Mouse (Mus musculus) ES-Bruce4 (cell line): ENCODE data around the gene 9530068E07Rik. TPM values are rescaled to one million over a fixed set of nuclear protein-coding genes. Genes with fewer than 3 reads are reported as not detected.
"Not testable (repeated sequence)": the region's sequence is repeated elsewhere in the genome, so short reads cannot be mapped to it uniquely, and the experiment has no call there.

Source experiments
- H3K27ac ChIP-seq: 2 replicates; pipeline ENCODE4 v1.5.1; 2012; ENCODE audit warnings: low read length, inconsistent platforms; ENCODE audit not compliant: insufficient read depth
- H3K27me3 ChIP-seq: 2 replicates; pipeline ENCODE4 v1.6.1; 2012; ENCODE audit warnings: mild to moderate bottlenecking, low read length, inconsistent platforms; ENCODE audit not compliant: control insufficient read depth, poor library complexity, insufficient read depth, severe bottlenecking
- H3K36me3 ChIP-seq: 2 replicates; pipeline ENCODE4 v1.6.1; 2012; ENCODE audit warnings: inconsistent platforms, mild to moderate bottlenecking, low read length, moderate library complexity; ENCODE audit not compliant: control insufficient read depth, poor library complexity, insufficient read depth, severe bottlenecking
- H3K4me1 ChIP-seq: one replicate; pipeline ENCODE4 v1.8.1; 2011; ENCODE audit warnings: low read length; ENCODE audit not compliant: control insufficient read depth, insufficient read depth
- H3K4me3 ChIP-seq: 2 replicates; pipeline ENCODE4 v1.5.1; 2011; ENCODE audit warnings: low read depth, mild to moderate bottlenecking, low read length
- H3K9ac ChIP-seq: 2 replicates; pipeline ENCODE4 v1.6.1; 2012; ENCODE audit warnings: low read depth, mild to moderate bottlenecking, inconsistent platforms; ENCODE audit not compliant: poor library complexity, severe bottlenecking
- H3K9me3 ChIP-seq: replicated peaks from 2 replicates; pipeline ENCODE4 v1.6.1; 2012; ENCODE audit warnings: mild to moderate bottlenecking, low read length, inconsistent platforms; ENCODE audit not compliant: control insufficient read depth, poor library complexity, insufficient read depth, severe bottlenecking
- CTCF ChIP-seq: IDR thresholded peaks from one replicate; pipeline ENCODE4 v1.8.1; 2011; ENCODE audit warnings: low read depth, low read length
- EP300 ChIP-seq: IDR thresholded peaks from 2 replicates; pipeline ENCODE4 v1.6.1; 2011; ENCODE audit warnings: low read depth, low read length; ENCODE audit not compliant: insufficient read depth
- POLR2A ChIP-seq: IDR thresholded peaks from one replicate; pipeline ENCODE4 v1.8.1; 2011; ENCODE audit warnings: low read length; ENCODE audit not compliant: insufficient read depth
- polyA plus RNA-seq: library from polyadenylated mRNA; stranded (reverse); fragments of >200 nt; gene quantifications from 2 replicates; pipeline ENCODE4 v1.2.4, GENCODE M21; 2011; ENCODE audit warnings: low read depth; ENCODE audit not compliant: missing spikeins, insufficient read depth, insufficient read length

The 9530068E07Rik gene
- polyA plus RNA-seq, 1 experiment: 54.9 TPM

DNA sequence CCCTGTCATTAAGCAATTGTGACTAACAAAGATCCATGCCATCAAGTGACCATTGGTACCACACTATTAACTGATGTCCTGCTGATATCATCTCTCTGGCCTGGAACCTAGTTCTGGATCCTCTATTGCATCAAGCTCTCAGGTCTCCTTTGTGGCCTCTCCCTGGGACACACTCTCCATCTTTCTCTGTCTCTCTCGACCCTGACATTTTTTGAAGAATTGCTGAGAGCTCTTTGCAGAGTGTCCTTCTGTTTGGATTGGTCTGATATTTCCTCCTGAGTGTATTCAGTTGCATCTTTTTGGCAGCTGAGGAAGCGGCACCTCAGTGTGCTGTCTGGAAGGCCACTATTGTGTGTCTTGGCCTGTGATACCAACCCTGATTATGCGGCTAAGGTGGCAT, 17.0 kb upstream of the 9530068E07Rik start:
- H3K4me3 ChIP-seq: no peak overlapping the region
- no peak overlapping the region for H3K27ac ChIP-seq
- peaks cover 82% of the 10 kb centered on the region for H3K36me3 ChIP-seq
- TF ChIP-seq EP300 (no peak), POLR2A (no peak), CTCF (no peak)
- H3K9ac ChIP-seq: no peak overlapping the region
- no peaks in the 10 kb centered on the region for H3K27me3 ChIP-seq
- no peaks in the 10 kb centered on the region for H3K4me1 ChIP-seq
- H3K9me3 ChIP-seq: no peaks in the 10 kb centered on the region

DNA sequence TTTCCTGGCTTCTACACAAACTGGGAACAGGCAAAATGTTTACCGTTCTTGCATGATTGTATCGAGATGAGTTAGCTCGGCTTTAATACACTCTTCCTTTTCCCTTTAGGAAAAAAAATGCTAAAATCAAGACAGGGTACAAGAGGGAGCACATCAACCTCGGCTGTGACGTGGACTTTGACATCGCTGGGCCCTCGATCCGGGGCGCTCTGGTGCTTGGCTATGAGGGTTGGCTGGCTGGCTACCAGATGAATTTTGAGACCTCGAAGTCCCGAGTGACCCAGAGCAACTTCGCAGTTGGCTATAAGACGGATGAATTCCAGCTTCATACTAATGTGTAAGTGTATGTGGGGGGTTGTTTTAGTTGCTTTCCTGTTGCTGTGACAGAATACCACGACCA, 12.5 kb upstream of the 9530068E07Rik start:
- H3K27ac ChIP-seq: no peak overlapping the region
- peaks cover 76% of the 10 kb centered on the region for H3K36me3 ChIP-seq
- no peaks in the 10 kb centered on the region for H3K9me3 ChIP-seq
- no peak overlapping the region for H3K9ac ChIP-seq
- no peaks in the 10 kb centered on the region for H3K27me3 ChIP-seq
- no peak overlapping the region for H3K4me3 ChIP-seq
- H3K4me1 ChIP-seq: peaks cover 3% of the 10 kb centered on the region
- no peak for TF ChIP-seq POLR2A
- no peak for TF ChIP-seq EP300
- TF ChIP-seq CTCF: no peak

DNA sequence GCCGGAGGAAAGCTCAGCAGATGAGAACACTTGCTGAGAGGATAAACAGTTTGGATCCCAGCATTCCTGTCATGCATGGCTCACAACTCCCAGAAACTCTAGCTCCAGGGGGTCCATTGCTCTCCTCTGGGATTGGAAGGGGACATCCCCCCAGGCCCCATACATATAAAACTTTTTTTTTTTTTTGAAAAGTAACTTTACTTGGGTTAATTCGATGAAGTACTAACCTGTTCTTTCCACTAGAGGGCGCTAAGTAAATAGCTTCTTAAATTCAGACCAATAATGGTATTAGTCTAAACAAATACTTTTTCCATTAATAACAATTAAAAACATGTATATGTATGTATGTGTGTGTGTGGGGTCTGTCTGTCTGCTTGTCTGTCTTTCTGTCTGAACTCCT, 11.6 kb upstream of the 9530068E07Rik start:
- H3K9me3 ChIP-seq: no peaks in the 10 kb centered on the region
- peaks cover 67% of the 10 kb centered on the region for H3K36me3 ChIP-seq
- H3K27ac ChIP-seq: no peak overlapping the region
- peaks cover 3% of the 10 kb centered on the region for H3K4me1 ChIP-seq
- no peak overlapping the region for H3K4me3 ChIP-seq
- H3K27me3 ChIP-seq: no peaks in the 10 kb centered on the region
- no peak for TF ChIP-seq POLR2A
- no peak overlapping the region for H3K9ac ChIP-seq

DNA sequence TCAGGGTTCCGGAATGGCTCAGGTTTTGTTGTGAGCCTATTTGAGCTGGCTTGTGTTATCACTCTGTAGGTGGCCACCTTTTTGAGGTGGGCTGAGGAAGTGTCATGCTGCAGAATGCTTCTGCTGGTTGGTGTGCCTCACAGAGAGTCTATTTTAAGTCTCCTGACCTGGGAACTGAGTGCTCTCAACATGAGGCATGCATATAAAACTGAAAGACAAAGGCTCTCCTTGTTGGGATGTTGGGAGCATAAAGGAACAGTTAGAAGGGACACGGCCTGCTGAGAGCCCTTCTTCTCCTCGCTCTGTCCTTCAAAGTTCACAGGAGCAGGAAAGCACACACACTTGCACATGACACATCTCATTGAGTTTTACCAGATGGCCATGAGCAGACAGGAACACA, 9.3 kb upstream of the 9530068E07Rik start:
- H3K27me3 ChIP-seq: no peaks in the 10 kb centered on the region
- no peak for TF ChIP-seq CTCF
- TF ChIP-seq POLR2A: no peak
- no peak for TF ChIP-seq EP300
- H3K27ac ChIP-seq: peak overlapping the region; percentile 70
- no peaks in the 10 kb centered on the region for H3K9me3 ChIP-seq
- no peak overlapping the region for H3K4me3 ChIP-seq
- no peak overlapping the region for H3K9ac ChIP-seq
- peaks cover 54% of the 10 kb centered on the region for H3K36me3 ChIP-seq
- H3K4me1 ChIP-seq: peaks cover 3% of the 10 kb centered on the region

DNA sequence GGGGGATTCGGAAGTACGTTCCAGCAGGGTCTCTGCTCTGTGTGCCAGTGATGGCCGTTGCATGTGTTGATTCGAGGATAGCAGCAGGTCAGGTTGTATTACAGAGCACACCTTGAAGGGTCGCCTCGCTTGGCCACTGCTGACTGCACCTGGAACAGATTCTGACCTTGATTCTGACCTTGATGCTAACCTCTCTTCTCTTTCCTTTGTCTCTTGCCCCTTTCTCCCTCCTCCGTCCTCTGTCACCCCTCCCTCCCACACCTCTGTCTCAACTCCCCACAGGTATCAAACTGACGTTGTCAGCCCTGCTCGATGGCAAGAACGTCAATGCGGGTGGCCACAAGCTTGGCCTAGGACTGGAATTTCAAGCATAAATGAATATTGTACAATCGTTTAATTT, 8.1 kb upstream of the 9530068E07Rik start:
- no peaks in the 10 kb centered on the region for H3K9me3 ChIP-seq
- peak overlapping the region; percentile 80 for H3K27ac ChIP-seq
- H3K4me1 ChIP-seq: peaks cover 3% of the 10 kb centered on the region
- H3K27me3 ChIP-seq: no peaks in the 10 kb centered on the region
- H3K4me3 ChIP-seq: no peak overlapping the region
- TF ChIP-seq POLR2A (no peak), CTCF (no peak), EP300 (peak; percentile 63; the same call in 1 of the 2 replicates)
- H3K9ac ChIP-seq: no peak overlapping the region
- peaks cover 48% of the 10 kb centered on the region for H3K36me3 ChIP-seq

DNA sequence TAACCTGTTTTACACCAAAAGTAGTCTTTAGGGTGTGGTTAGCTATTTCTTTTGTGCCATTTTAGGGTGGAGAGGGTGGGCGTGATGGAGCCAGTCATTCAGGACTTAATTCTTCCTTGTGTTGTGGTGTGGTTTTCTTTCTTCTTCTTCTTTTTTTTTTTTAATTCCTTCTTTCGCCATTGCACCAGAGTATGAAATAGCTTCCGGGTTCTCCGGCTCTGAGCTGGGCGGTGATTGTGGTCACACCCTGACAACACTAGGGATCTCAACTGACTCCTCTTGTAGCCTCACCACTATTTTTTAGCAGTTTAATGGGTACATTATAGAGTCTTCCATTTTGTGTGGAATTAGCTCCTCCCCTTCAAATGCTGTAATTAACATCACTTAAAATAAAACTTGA, 7.2 kb upstream of the 9530068E07Rik start:
- H3K36me3 ChIP-seq: peaks cover 41% of the 10 kb centered on the region
- not testable (repeated sequence) for H3K4me3 ChIP-seq, H3K9ac ChIP-seq

DNA sequence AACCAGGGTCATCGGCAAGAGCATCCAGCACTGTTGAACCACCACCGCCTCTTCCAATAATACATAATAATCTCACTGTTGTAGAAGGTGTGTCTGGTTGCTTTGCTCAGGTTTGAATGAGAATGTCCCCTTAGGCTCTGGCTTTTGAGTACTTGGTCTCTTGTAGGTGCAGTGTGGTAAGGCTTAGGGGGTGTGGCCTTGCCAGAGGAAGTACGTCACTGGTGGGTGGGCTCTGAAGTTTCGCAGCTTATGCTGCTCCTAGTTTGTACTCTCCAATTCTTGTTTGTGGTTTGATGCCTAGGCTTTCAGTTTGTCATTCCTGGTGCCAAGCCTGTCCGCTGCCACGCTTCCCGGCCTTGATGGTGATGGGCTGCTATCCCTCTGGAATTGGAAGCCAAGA, 6.3 kb upstream of the 9530068E07Rik start:
- Histone ChIP-seq H3K9me3 (no peaks in the 10 kb centered on the region), H3K27ac (peak overlapping the region; percentile 76), H3K9ac (peak overlapping the region; percentile 22), H3K27me3 (no peaks in the 10 kb centered on the region), H3K4me1 (peaks cover 3% of the 10 kb centered on the region), H3K4me3 (peak overlapping the region; percentile 51), H3K36me3 (peaks cover 32% of the 10 kb centered on the region)
- no peak for TF ChIP-seq CTCF
- no peak for TF ChIP-seq EP300
- peak; percentile 41 for TF ChIP-seq POLR2A

More for the DNA sequence above, 7.2 kb upstream of the 9530068E07Rik start:
- H3K27me3 ChIP-seq, H3K4me1 ChIP-seq, H3K9me3 ChIP-seq: not testable (repeated sequence)
- H3K27ac ChIP-seq: peak overlapping the region; percentile 80
